Mouse (Mus musculus) ES-E14 (cell line): ENCODE results near the gene Fam72a.

Experiments used
- CHD2 ChIP-seq: IDR thresholded peaks from 2 replicates; pipeline ENCODE4 v1.6.1; 2014; ENCODE audit warnings: mild to moderate bottlenecking, low read depth, low read length, inconsistent platforms
- MAFK ChIP-seq: IDR thresholded peaks from 2 replicates; pipeline ENCODE4 v1.6.1; 2014; ENCODE audit warnings: mild to moderate bottlenecking, low read depth, low read length, inconsistent platforms; ENCODE audit not compliant: insufficient read depth
- ZC3H11A ChIP-seq: IDR thresholded peaks from 2 replicates; pipeline ENCODE4 v1.6.1; 2012; ENCODE audit warnings: low read depth, mild to moderate bottlenecking, inconsistent platforms, low read length, borderline replicate concordance

GRCm38 (mm10) chr1:131546798-131547690 lies 19.3 kb downstream of the Fam72a start:
- no peak for TF ChIP-seq ZC3H11A
- TF ChIP-seq CHD2, result no peak
- TF ChIP-seq MAFK, result no peak
